In the genomic region with DNA sequence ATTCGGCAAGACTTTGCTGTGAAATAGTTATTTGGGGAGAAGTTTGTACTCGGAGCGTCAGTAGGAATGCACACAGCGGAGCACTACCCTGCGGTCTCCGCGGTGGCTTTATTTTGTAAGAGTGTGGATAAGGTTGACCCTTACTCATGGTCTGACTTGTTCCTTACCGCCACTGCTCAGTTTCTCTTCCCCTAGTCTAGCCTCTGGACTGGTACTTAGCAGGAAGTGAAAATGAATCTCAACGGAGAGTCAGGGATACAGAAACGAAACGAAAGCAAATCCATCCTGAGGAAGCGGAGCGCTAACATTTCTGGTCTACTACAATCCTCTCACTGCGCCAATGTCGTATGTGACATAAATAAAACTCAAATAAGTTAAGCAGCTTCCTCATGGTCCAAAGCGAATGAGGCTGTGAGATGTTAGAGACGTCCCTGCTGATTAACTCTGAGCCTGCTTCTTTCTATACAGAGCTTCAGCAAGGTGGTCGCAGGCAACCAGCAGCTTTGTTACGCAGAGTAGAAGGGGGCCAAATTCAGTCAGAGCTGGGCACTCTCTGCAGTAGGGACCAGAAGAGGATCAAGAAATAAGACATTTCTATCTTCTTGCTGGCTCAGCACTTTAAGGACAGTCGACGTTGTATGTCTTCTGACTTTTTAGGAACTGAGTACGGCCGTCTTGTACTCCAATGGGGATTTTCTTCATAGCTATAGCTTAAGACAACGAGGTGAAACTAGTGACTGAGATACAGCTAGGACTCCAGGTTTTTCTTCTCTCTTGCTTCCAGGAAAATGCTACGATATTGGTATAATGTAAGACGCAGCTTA, we compare ENCODE assay signal across 9 mouse cellular contexts. TPM values are rescaled to one million over a fixed set of nuclear protein-coding genes. Genes with fewer than 3 reads are reported as not detected.
DNase-seq lines count a peak whose midpoint lies in the region; ATAC-seq and TF ChIP-seq lines count a peak whose summit lies in the region.
"Had no signal": no experiment of that assay in that cellular context is flagged by ENCODE, and none has a peak within 500 bp of the region (broad histone marks: within the 10 kb centered on the region; RNA-seq: fewer than 3 reads in every experiment).

No protein-coding gene starts in this region.

- H3K9ac ChIP-seq in heart, embryonic 16.5 days (ENCODE audit: low read length): peak overlapping the region; percentile 54
- no peak overlapping the region for H3K9ac ChIP-seq in lung, postnatal 0 days (replicated peaks; ENCODE audit: low read depth)

- intact Hi-C loops in heart, postnatal 14 days (cut with DNase I): no loop called here

- no peak for TF ChIP-seq EP300 in lung, postnatal 0 days (IDR thresholded peaks at IDR 0.05)

- no peaks in the 10 kb centered on the region for H3K36me3 ChIP-seq in E14TG2a.4 (ENCODE audit: insufficient read depth, low read length)
- H3K36me3 ChIP-seq in heart, embryonic 16.5 days (ENCODE audit: control insufficient read depth, insufficient read depth): no peaks in the 10 kb centered on the region
- H3K36me3 ChIP-seq in lung, postnatal 0 days (ENCODE audit: insufficient read depth, low read length): no peaks in the 10 kb centered on the region

- H3K27me3 ChIP-seq in E14TG2a.4 (ENCODE audit: insufficient read depth, low read length): peaks cover 26% of the 10 kb centered on the region
- H3K27me3 ChIP-seq in heart, embryonic 16.5 days (ENCODE audit: control insufficient read depth, insufficient read depth, low read length): no peaks in the 10 kb centered on the region; the same call in 1 of the 2 replicates
- H3K27me3 ChIP-seq in lung, postnatal 0 days (replicated peaks; ENCODE audit: insufficient read depth, low read length): no peaks in the 10 kb centered on the region

- no peak for TF ChIP-seq CTCF in E14TG2a.4 (conservative IDR thresholded peaks at IDR 0.05; ENCODE audit: low read length)
- TF ChIP-seq CTCF in lung, postnatal 0 days (IDR thresholded peaks at IDR 0.05): no peak

- WGBS in heart, embryonic 16.5 days: 60% methylated on average over 26 of the region's 26 CpGs
- 56% methylated on average over 26 of the region's 26 CpGs for WGBS in lung, postnatal 0 days

- peak; percentile 96 for DNase-seq in heart, adult 11 months
- DNase-seq in heart, postnatal 14 days: no peak
- peak; percentile 68 for DNase-seq in lung, postnatal 0 days (ENCODE audit: low spot score)
- no peak for DNase-seq in cerebellum, adult 11-12 months
- DNase-seq in adrenal gland, postnatal 25 days: no peak
- DNase-seq: thymus, adult 18-20 months had no signal

- H3K27ac ChIP-seq in heart, embryonic 16.5 days (ENCODE audit: low read length): no peak overlapping the region
- no peak overlapping the region for H3K27ac ChIP-seq in lung, postnatal 0 days (ENCODE audit: low read length)

- peak overlapping the region; percentile 62 for H3K4me2 ChIP-seq in heart, embryonic 16.5 days (ENCODE audit: low read depth, low read length)
- H3K4me2 ChIP-seq in lung, postnatal 0 days (replicated peaks; ENCODE audit: low read depth, low read length): peak overlapping the region; percentile 41

- H3K9me3 ChIP-seq in E14TG2a.4 (ENCODE audit: low read length): 0 out of 2 replicates have a peak, but pooled peaks cover 5% of the 10 kb centered on the region
- no peaks in the 10 kb centered on the region; the same call in 1 of the 2 replicates for H3K9me3 ChIP-seq in heart, embryonic 16.5 days (replicated peaks; ENCODE audit: control insufficient read depth, low read length)
- H3K9me3 ChIP-seq in lung, postnatal 0 days (ENCODE audit: low read length): no peaks in the 10 kb centered on the region

- H3K4me3 ChIP-seq in E14TG2a.4 (replicated peaks; ENCODE audit: low read length): peak overlapping the region; percentile 49
- H3K4me3 ChIP-seq in heart, embryonic 16.5 days (ENCODE audit: low read length): peak overlapping the region; percentile 50
- H3K4me3 ChIP-seq in lung, postnatal 0 days (ENCODE audit: low read depth, low read length): peak overlapping the region; percentile 27

- no peak for ATAC-seq in heart, embryonic 16.5 days (replicated peaks; ENCODE audit: extremely low read depth, insufficient read depth, low FRiP score)
- ATAC-seq in lung, postnatal 0 days: peak; percentile 48
- no peak for ATAC-seq in activated CD4-positive, CD25-positive, alpha-beta regulatory T cell, adult 4 months

- H3K4me1 ChIP-seq in E14TG2a.4 (replicated peaks; ENCODE audit: low read depth, low read length): peaks cover 31% of the 10 kb centered on the region
- 0 out of 2 replicates have a peak, but pooled peaks cover 2% of the 10 kb centered on the region for H3K4me1 ChIP-seq in heart, embryonic 16.5 days (ENCODE audit: control insufficient read depth, insufficient read depth, low read length)
- no peaks in the 10 kb centered on the region for H3K4me1 ChIP-seq in lung, postnatal 0 days (ENCODE audit: insufficient read depth, low read depth, low read length)

RNA-seq across cellular contexts. Expression of a gene that starts 7.1 kb away (rescaled TPM):
- under 1 TPM; 0.45 to 0.46 TPM for total RNA-seq in heart, postnatal 14 days (2021)
- 1.6 and 2.5 TPM in 2 replicates for polyA plus RNA-seq in heart, embryonic 16.5 days (2015; fragmentation: Nextera tagmentation; extraction: Ambion mirVana)
- 4.7 and 5.3 TPM in 2 replicates for polyA plus RNA-seq in lung, postnatal 0 days (2015; fragmentation: Nextera tagmentation; extraction: Ambion mirVana)
- polyA plus RNA-seq in activated CD4-positive, CD25-positive, alpha-beta regulatory T cell, adult 4 months (2017; shearing (Covaris generic)): not detected
- 1.0 and 1.4 TPM in 2 replicates for total RNA-seq in adrenal gland, postnatal 25 days (2021)

RNA-seq across cellular contexts. Expression of a gene that starts 31.4 kb away (rescaled TPM):
- total RNA-seq in heart, postnatal 14 days (2021): 100 to 1,000 TPM; 121 to 256 TPM
- 3.7 and 4.1 TPM in 2 replicates for polyA plus RNA-seq in heart, embryonic 16.5 days (2015; fragmentation: Nextera tagmentation; extraction: Ambion mirVana)
- 0.48 and 2.9 TPM in 2 replicates for polyA plus RNA-seq in lung, postnatal 0 days (2015; fragmentation: Nextera tagmentation; extraction: Ambion mirVana)
- 10 to 100 TPM in 1 of 2 experiments, 1 to 10 TPM in 1; 5.2 to 11.1 TPM for polyA plus RNA-seq in activated CD4-positive, CD25-positive, alpha-beta regulatory T cell, adult 4 months (2017; shearing (Covaris generic))
- total RNA-seq in adrenal gland, postnatal 25 days (2021): 138 and 170 TPM in 2 replicates

RNA-seq across cellular contexts. Expression of a gene that starts 32.5 kb away (rescaled TPM):
- total RNA-seq in heart, postnatal 14 days (2021): 100 to 1,000 TPM; 125 to 254 TPM
- polyA plus RNA-seq in heart, embryonic 16.5 days (2015; fragmentation: Nextera tagmentation; extraction: Ambion mirVana): 17.2 and 25.2 TPM in 2 replicates
- 12.5 and 12.9 TPM in 2 replicates for polyA plus RNA-seq in lung, postnatal 0 days (2015; fragmentation: Nextera tagmentation; extraction: Ambion mirVana)
- 10 to 100 TPM; 23.4 to 32.3 TPM for polyA plus RNA-seq in activated CD4-positive, CD25-positive, alpha-beta regulatory T cell, adult 4 months (2017; shearing (Covaris generic))
- 114 and 165 TPM in 2 replicates for total RNA-seq in adrenal gland, postnatal 25 days (2021)

RNA-seq across cellular contexts. Expression of a gene that starts 37.8 kb away (rescaled TPM):
- 10 to 100 TPM; 26.0 to 42.3 TPM for total RNA-seq in heart, postnatal 14 days (2021)
- polyA plus RNA-seq in heart, embryonic 16.5 days (2015; fragmentation: Nextera tagmentation; extraction: Ambion mirVana): 2.4 and 5.8 TPM in 2 replicates
- 9.7 and 9.8 TPM in 2 replicates for polyA plus RNA-seq in lung, postnatal 0 days (2015; fragmentation: Nextera tagmentation; extraction: Ambion mirVana)
- 1 to 10 TPM; 1.9 to 2.2 TPM for polyA plus RNA-seq in activated CD4-positive, CD25-positive, alpha-beta regulatory T cell, adult 4 months (2017; shearing (Covaris generic))
- 30.2 and 32.3 TPM in 2 replicates for total RNA-seq in adrenal gland, postnatal 25 days (2021)

RNA-seq across cellular contexts. Expression of a gene that starts 54.4 kb away (rescaled TPM):
- 1 to 10 TPM in 1 of 2 experiments, not detected in 1; 1.1 TPM for total RNA-seq in heart, postnatal 14 days (2021)
- 0.76 and 1.2 TPM in 2 replicates for polyA plus RNA-seq in heart, embryonic 16.5 days (2015; fragmentation: Nextera tagmentation; extraction: Ambion mirVana)
- 0.77 TPM in 1 of 2 replicates, not detected in the other for polyA plus RNA-seq in lung, postnatal 0 days (2015; fragmentation: Nextera tagmentation; extraction: Ambion mirVana)
- polyA plus RNA-seq in activated CD4-positive, CD25-positive, alpha-beta regulatory T cell, adult 4 months (2017; shearing (Covaris generic)): not detected
- total RNA-seq in adrenal gland, postnatal 25 days (2021): 1.9 TPM in 1 of 2 replicates, not detected in the other

Comparison
In these comparisons a context has a peak if more than half of its experiments do, and no peak if none do; other contexts are left out.
1. DNase-seq: peak in heart, adult 11 months (single experiment) and lung, postnatal 0 days (single experiment); none in heart, postnatal 14 days (0 of 2), cerebellum, adult 11-12 months (single experiment) and adrenal gland, postnatal 25 days (single experiment).
2. Peak in every context shown above with its lines, with median percentiles within 50 percentile points of each other: H3K4me3 ChIP-seq.